Mouse (Mus musculus) gastrocnemius, postnatal 36 days (tissue): ENCODE measurements around the gene Ppm1l. TPM values are rescaled to one million over a fixed set of nuclear protein-coding genes. Genes with fewer than 3 reads are reported as not detected.

Experiments
- DNase-seq, 2 experiments: peaks; one replicate each; pipeline ENCODE4 v3.0.0; 2022
- intact Hi-C: fragments of 180-260 bp; cut with DNase I; formaldehyde crosslinking; loops from one replicate; pipeline ENCODE4 v1.15.1; 2025
- total RNA-seq, 2 experiments: library from RNA; stranded (reverse); gene quantifications; 2 replicates each; pipeline ENCODE4 v1.2.3; 2021

Gene Ppm1l
- total RNA-seq, 2 experiments from 2014 or later: 71.0 to 77.5 TPM

DNA sequence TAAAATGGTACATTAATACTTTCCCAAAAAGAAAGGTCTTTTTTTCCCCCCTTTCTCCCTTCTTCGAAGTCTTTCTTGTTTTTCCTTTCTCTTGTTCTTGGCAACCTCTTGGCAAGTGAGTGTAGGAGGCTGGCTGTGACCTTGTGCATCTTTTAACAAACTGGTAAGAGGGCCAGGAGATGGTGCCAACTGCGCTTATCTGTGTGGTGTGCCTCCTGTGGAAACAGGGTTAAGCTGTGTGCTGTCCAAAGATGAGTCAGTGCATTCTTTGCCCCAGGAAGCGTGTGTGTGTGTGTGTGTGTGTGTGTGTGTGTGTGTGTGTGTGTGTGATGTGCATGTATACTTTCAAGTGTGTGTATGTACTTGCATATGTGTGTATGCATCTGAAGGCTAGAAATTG, 7.3 kb downstream of the Ppm1l start:
- no peak for DNase-seq
- intact Hi-C loops: no loop called here

DNA sequence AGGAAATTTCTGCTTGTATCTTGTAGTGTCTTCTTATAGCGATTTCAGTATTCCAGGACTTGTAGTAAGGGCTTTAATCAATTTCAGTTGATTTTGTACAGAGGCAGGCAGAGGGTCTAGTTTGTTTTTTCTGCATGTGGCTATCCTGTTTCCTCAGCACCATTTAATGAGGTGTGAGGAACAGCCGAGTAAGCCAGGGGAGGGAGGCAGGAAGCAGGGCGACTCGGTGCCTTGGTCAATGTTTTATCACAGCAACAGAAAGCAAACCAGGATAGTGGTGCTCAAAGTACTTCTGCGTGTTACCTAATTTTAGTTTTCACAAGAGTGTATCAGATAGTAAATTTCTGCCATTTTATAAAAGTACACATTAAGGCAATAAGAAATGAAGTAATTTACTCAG, 13.2 kb downstream of the Ppm1l start:
- intact Hi-C loops: no loop called here
- no peak for DNase-seq

DNA sequence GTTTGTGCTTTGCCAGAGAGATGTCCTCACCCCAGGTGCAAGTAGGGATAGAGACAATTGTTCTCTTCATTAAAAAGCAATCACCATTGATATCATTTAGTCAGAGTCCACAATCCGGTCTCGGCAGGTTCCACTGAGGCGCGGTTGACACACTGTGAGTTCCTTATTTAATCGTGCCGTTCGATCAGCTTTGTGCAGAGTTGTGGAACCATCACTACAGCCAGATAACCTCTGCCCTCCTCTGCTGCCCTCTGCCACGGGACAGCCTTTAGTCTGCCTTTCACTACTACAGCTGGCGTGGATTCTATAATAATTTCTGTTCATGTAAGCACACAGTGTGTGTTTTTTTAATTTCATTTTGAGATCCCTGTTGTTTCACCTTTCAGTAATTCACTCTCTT, 17.2 kb downstream of the Ppm1l start:
- intact Hi-C loops: no loop called here
- DNase-seq: no peak

DNA sequence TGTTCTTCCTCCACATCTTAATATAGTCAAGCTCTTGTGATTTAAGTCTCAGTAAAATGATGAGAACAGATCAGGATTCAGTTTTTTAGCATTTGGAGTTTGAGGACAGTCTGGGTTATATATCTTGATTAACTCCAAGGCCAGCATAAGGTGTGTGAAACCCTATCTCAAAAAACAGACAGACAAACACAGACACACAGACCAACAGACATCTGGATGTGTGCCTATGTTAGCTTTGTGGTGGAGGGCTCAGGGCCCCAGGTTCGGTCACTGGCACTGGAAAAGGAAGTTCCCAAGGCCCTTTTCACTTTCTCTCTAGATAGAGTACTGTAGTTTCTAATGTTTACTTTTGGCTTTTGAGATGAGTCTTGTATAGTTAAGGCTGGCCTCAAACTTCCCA, 23.8 kb downstream of the Ppm1l start:
- intact Hi-C loops: no loop called here
- no peak for DNase-seq

DNA sequence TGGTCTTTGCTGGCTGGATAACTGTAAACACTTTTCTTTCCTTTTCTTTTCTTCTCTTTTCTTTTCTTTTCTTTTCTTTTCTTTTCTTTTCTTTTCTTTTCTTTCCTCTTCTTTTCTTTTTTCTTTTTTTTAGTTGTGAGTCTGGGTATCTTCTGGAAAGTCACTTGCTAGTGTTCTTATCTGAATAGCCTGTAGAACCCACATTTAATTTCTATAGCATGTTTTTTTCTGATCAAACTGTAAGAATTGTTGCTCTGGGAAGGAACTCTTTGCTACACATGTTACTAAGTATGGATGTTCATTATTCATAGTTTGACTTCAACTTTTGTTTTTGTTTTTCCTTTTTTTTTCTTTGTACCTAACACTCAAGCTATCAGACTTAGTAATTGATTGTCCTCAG, 24.3 kb downstream of the Ppm1l start:
- DNase-seq: no peak
- intact Hi-C loops: no loop called here

DNA sequence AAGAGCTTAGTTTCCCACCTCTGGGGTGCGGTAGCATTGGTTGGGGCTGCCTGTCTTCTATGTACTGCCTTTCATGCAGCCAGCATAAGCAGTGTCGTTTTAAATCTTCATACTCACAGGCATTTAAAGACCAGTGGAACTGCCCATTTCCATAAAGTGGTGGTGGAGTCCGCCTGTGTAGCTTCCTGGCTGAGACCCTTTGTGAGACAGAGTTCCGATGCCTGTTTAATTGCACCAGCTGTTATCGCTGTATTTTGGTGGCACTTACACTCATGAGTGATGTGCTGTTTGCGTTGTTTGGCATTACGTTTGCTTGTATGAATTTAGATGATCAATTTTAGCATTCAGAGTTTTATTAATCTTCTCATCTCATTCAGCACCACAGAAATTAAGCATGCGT, 24.9 kb downstream of the Ppm1l start:
- DNase-seq: no peak

DNA sequence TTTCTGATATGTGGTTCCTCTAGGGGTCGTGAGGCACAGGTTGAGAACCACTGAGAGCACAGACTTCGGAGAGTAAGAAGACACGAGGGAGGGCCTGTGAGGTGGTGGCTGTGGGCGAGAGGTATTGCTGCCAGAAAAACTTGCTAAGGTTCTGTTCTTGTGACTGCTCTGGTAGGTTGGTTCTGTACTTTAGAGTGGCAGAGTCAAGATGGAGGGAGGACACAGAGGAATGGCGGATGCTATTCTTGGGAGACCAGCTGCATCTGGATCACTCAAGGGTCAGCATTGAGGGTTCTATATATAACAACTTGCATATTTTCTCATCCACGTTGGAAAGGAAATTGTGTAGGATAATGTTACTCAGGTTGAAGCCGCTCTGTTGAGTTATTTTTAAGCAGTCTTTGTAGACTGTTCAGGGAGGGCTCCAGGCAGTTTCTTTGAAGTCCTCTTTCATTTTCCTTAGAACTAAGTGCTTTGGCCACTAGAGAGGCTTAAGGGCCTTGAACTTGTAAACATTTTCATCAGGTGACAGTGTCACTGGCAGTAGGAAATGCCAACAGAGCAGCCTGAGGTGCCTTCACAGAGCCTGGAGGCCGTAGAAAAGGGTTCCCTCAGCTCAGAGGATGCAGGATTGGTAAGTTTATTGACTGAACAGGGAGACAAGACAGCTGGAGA, 25.7 kb downstream of the Ppm1l start:
- no peak for DNase-seq
- intact Hi-C loops: no loop called here

More for the DNA sequence above, 24.9 kb downstream of the Ppm1l start:
- intact Hi-C loops: no loop called here

DNA sequence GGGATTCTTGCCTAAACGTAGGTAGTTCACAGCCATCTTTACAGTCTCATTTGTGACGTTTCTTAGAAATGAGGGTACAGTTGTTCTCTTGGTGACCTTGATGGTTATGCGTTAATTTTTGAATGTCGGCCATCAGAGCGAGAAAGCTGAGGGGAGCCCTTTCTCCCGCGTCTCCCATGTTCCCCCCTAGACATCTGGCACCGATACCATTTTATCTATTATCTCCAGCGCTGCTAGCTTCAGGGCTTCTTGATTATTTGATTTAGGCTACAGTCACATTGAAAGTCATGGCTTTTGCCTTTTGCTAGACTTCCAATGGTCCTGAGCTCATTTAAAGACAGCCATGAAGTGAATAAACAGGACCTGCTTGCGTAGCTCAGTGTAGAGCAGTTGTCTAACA, 26.5 kb downstream of the Ppm1l start:
- DNase-seq: no peak
- intact Hi-C loops: no loop called here

DNA sequence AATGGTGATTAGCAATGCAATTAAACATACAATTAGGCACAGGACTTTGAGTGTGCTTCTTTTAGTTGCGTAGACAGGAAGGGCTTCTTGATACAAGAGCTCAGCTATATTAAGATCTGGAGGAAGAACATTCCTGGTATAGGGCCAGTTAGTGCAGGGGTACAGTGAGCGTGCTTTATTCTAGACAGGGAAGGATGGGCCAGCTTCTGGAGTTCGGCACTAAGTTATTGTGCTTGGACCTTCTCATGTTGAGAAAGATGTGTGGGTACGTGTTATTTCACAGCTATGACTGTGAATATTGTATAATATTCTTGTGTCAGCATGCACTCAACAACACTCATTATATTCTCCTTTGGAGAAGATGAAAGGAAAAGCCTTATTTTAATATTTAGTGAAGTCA, 29.9 kb downstream of the Ppm1l start:
- intact Hi-C loops: no loop called here

DNA sequence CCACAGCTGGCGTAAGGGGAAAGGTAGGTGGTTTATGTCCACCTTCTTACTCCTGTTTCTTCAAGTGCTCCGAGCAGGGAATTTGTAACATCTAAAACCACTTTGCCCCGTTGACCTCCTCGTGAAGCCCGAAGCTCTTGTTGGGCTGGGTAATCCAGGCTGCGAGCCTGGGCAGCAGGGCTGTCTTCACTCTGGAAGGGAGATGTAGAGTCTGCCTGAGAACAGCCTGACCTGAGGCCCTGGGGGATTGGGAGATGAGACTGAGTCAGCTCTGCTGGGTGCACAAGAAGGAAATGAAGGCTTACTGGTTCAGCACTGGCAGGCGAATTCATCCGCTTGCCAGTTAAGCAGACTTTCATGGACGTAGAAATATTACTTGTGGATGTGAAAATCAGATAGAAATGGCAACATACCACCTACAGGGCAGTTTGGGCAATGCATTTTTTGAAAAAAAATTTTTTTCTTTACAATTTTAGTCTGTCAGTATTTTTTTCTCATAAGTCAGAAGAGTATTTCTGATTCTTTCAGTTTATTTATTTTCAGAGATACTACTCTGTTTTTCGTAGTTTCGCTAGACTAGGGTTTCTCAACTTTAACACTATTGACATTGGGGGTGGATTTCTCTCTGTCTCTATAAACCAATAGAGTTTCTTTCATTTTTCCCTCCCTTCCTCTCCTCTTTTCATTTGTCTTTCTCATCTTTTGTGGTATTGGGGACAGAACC, 31.7 kb downstream of the Ppm1l start:
- DNase-seq: no peak
- intact Hi-C loops: no loop called here

More for the DNA sequence above, 29.9 kb downstream of the Ppm1l start:
- DNase-seq: no peak

DNA sequence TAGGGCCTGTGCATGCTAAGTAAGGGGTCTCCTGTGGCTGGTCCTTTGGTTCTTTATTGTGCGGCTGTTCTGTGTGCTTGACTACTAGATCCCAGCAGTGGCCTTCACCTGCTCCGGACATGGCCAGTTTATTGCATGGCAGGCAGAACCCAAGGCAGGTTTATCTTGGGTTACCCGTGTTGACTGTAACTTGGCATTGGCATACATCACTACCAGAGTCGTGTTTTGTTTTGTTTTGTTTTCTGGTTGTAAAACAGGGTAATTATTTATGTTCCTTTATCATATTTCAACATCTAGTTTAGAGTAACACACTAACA, 32.2 kb downstream of the Ppm1l start:
- intact Hi-C loops: no loop called here
- no peak for DNase-seq

DNA sequence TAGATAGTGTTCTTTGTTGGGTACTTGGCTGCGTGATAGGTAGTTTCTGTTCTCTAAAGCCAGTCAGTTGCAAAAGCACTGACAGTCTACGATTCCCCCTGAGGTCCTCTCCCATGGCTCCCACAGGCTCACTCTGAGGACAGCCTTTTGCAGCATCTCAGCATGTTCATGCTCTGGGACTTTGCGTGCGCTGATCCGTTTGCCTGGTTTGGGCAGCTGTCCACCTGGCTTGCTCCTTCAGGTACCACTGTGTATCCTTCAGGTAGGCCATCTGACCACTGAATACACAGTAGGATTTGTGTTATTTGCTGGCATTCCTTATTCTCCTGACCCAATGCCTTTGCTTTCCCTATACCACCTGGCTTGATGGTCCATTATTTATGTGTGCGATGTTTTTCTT, 33.3 kb downstream of the Ppm1l start:
- intact Hi-C loops: no loop called here
- DNase-seq: no peak

DNA sequence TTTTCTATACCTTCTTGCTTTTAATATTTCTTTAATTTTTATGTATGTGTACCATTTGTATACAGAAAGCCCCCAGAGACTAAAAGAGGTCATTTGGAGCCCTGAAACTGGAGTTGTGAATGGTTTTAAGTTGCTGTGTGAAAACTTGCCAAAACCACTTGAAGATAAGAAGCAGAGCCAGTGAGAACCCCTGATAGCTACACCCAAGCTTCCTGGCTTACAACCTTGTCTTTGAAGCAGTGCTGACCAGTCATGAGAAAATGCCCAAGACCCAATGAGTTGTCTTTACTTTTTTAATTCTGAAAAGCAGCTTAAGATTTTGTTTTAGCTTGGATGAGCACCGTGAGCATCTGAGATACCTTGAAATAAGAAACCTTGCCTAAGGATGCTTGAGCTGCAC, 35.5 kb downstream of the Ppm1l start:
- intact Hi-C loops: no loop called here
- no peak for DNase-seq

DNA sequence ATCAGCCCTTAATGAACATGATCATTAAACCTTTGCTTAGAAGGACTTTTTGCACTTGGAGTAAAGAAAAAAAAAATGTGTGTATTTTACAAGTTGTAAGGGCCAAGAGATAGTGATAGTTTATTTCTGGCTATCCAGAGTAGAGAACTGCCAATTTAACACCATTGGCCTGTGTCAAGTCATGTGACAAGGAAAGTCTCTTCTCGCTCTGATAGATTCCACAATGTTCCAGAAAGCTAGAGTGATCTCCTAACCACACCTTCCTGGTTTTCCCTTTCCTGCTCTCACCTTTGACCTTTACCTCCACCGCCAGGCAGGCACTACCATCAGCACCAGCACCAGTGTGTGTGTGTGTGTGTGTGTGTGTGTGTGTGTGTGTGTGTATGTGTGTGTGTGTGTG, 38.0 kb downstream of the Ppm1l start:
- intact Hi-C loops: no loop called here
- DNase-seq: no peak

DNA sequence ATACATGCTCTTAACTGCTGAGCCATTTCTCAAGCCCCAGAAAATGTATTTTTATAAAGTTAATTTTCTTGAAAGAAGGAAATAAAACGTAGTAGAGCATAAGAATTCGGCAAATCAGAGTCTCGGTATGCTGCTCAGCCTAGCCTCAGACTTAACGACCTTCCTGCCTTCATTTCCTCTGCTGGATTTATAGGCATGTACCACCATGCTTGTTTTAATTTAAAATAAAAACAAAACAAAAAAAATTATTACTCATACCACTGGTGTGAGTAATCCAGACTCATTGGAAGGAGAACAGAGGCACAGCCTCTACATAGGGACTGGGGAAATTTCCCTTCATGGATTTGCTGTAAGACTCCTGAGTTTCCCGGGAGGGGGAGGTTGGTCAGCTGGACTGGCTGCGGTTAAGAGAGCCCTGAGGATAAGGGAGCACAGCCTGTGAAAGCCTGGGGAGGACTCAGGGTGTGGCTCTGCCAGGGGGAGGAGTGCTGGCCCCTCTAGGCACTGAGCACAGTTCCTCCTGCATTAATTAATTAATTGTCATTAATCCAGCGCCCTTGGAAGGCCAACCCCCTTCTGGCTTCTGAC, 39.5 kb downstream of the Ppm1l start:
- no peak for DNase-seq
- intact Hi-C loops: no loop called here

DNA sequence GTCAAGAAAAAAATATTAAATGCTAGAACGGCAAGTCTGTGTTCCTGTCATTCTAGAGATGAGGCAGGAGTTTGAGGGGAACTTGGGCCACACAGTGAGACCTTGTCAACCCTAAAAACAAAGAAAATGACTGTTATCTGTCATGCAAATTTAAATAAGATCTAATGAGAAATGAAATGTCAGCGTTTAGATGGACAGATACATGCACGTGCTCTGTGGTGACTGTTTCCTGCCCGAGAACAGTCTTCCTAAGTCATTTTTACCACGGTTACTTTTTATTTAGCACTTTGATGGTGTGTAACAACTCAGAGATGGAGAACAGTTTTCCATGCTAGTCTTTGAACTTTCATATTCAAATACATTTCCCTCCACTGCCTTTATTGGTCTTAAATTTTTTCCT, 40.1 kb downstream of the Ppm1l start:
- intact Hi-C loops: no loop called here

DNA sequence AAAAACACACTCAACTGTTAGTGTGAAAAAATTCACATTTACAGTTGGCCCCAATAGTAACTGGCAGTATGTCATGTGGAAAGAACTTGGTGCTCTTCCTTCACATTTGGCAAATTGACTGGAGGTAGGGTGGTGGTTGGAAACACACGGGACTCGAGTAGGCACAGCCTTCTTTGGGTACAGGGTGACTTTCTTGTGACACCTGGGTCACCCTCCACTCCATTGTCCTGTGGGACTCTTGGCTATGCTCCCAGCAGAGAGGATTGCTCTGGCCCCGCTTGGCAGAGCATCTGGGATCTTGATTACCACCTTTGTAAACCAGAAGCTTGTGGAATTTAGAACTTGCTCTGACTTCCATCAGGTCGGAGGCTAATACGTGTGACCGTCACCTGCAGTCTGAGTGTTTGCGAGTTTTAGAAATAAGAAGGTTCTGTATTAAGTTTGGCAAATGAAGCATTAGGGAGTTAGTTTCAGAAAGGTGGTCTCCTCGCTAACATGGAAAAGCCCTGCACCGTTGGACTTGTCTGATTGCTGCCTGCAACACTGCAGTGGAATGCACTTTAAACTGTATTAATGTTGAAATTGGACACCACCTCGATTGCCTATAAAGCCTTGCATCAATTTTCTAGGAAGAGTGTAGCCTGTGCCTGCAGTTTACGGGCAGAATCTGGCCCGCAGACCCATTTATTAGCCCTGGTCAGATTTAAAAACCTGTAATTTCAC, 41.4 kb downstream of the Ppm1l start:
- intact Hi-C loops: no loop called here
- no peak for DNase-seq

More for the DNA sequence above, 40.1 kb downstream of the Ppm1l start:
- DNase-seq: no peak

DNA sequence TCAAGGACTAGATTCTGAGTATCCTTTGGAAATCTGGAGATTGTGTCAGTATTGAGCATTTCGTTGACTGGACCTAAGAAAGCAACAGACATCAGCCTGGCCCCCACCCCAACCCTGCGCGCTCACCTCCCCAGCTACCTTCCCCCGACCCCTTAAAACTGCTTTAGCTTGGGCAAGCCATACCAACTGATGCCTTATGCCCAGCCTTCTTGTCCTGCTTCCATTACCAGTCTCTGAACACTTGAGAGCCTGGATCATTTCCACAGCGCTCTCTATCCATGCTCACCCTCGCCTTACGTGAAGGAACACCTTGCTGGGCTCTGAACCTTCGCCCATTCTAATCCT, 41.9 kb downstream of the Ppm1l start:
- DNase-seq: no peak
- intact Hi-C loops: no loop called here

DNA sequence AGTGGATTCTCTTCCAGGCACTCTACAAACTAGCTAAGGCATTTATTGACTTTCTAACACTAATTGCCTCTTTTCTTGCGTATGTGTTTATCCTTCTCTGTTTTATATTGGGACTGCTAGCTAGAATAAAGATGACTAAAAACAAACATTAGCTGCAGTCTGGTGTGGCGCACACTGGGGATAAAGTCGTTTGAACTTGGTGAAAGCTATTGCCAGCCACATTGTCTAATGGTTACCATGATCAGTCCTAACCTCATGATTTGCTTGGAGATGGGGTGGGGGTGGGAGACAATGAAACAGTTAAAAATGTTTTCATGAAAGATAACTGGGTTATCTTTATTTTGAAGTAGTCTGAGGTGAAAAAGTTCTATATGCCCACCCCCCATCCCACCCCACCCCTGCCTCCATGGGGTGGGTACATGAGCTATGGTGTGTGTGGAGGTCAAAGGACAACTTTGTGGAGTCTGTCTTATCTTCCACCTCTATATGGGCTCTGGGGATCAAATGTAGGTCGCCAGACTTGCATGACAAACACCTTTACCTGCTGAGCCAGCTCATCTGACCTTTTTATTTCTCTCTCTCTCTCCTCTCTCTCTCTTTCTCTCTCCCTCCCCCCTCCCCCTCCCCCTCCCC, 43.7 kb downstream of the Ppm1l start:
- DNase-seq: no peak
- intact Hi-C loops: loop anchor here (5.0 kb wide), 1 partner anchor 43 kb away; the partner anchor contains the start of gene Ppm1l

DNA sequence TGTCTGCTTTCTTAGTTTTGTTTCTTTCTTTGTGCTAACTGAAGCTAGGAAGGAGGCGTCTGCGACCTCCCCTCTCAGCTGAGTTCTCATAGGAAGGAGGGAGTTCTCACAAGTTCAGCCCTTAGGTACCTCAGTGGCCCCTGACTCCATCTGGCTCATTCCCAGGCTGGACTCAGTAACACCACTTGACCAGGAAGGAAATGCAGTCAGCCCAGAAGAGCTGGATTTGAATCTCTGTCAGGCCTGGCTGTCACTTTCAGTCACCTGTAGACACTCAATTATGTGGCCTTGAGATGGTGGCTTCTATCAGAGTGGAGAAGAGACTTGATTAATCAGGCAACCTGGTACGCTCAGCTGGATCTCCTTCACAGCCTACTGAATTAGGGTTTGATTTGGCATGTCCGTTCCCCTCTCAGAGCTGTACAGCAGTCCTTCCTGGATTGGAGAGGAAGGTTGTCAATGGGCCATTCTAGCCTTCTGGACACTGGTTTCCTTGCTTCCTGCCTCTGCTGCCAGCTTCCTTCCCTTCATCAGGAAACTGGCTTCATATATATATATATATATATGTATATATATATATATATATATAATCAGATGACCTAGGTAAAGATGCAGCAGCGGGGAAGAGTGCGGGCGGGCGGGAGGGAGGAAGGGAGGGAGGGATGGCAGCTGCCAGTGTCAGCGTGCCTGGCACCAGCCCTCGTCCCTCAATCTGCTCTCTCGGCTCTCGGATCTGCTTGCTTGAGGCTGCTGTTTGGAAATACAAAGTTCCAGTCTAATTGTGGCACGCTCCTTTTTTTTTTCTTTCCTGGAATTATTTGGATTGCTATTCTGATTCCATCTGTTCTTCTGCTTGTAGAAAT, 45.1 kb downstream of the Ppm1l start:
- intact Hi-C loops: loop anchor here (5.0 kb wide), 1 partner anchor 44 kb away; the partner anchor contains the start of gene Ppm1l
- no peak for DNase-seq
